Mouse (Mus musculus): ENCODE data around the gene Ppwd1.
"Not testable (repeated sequence)": the region's sequence is repeated elsewhere in the genome, so short reads cannot be mapped to it uniquely, and the experiment has no call there.

Ppwd1 gene

GRCm38 (mm10) chr13:104228384-104229066, at the start of gene Ppwd1, which contains the start of gene Cenpk:
Gene Ppwd1 (minus strand): TSS chr13:104228843.
Gene Cenpk (plus strand): TSS chr13:104228611.
- peak; percentile 95 for DNase-seq (ENCODE audit: low read depth, low spot score)

- no peak for DNase-seq (ENCODE audit: low read depth, low spot score)
Observed at GRCm38 (mm10) chr13:104258997-104259396, 30.4 kb upstream of the Ppwd1 start.

GRCm38 (mm10) chr13:104229181-104229580, 538 bp upstream of the Ppwd1 start:
- DNase-seq (ENCODE audit: low read depth, low spot score) = no peak

GRCm38 (mm10) chr13:104227478-104227877, 1.2 kb downstream of the Ppwd1 start:
- DNase-seq (ENCODE audit: low read depth, low spot score) = no peak

GRCm38 (mm10) chr13:104204313-104204712, 24.3 kb downstream of the Ppwd1 start:
- no peak for DNase-seq (ENCODE audit: low read depth, low spot score)

- not testable (repeated sequence) for DNase-seq (ENCODE audit: low read depth, low spot score)
Observed at GRCm38 (mm10) chr13:104195891-104196290, 32.8 kb downstream of the Ppwd1 start.

- DNase-seq (ENCODE audit: low read depth, low spot score) = no peak
Observed at GRCm38 (mm10) chr13:104187357-104187756, 41.3 kb downstream of the Ppwd1 start.

- DNase-seq (ENCODE audit: low read depth, low spot score) = no peak
Observed at GRCm38 (mm10) chr13:104179176-104179888, 49.3 kb downstream of the Ppwd1 start.

GRCm38 (mm10) chr13:104178650-104179121, 50.0 kb downstream of the Ppwd1 start, which contains the start of gene Trim23:
Gene Trim23 (plus strand): TSS chr13:104178797.
- peak; percentile 99 for DNase-seq (ENCODE audit: low read depth, low spot score)

GRCm38 (mm10) chr13:104177796-104178649, 50.6 kb downstream of the Ppwd1 start, which contains the start of gene Trappc13:
Gene Trappc13 (minus strand): TSS chr13:104178469.
- DNase-seq (ENCODE audit: low read depth, low spot score) = no peak

- no peak for DNase-seq (ENCODE audit: low read depth, low spot score)
Observed at GRCm38 (mm10) chr13:104176874-104177273, 51.8 kb downstream of the Ppwd1 start.

- DNase-seq (ENCODE audit: low read depth, low spot score) = no peak
Observed at GRCm38 (mm10) chr13:104172498-104172897, 56.1 kb downstream of the Ppwd1 start.

GRCm38 (mm10) chr13:104171711-104172110, 56.9 kb downstream of the Ppwd1 start:
- no peak for DNase-seq (ENCODE audit: low read depth, low spot score)

- DNase-seq (ENCODE audit: low read depth, low spot score) = no peak
Observed at GRCm38 (mm10) chr13:104155686-104156085, 73.0 kb downstream of the Ppwd1 start.

Measured in retina, postnatal 7 days (tissue).